Mouse (Mus musculus): ENCODE measurements around the gene Nova2. TPM values are rescaled to one million over a fixed set of nuclear protein-coding genes. Genes with fewer than 3 reads are reported as not detected.
A peak's percentile ranks its signal among the peaks of the same experiment; 100 is the strongest.

Gene Nova2
- 0.68 and 0.90 TPM in 2 replicates for polyA plus RNA-seq (2012; rRNA removed)

GRCm38 (mm10) chr7:18925162-18925938 is at the start of gene Nova2:
Gene Nova2, plus strand, starts transcription at chr7:18925888.
- TF ChIP-seq POLR2A (IDR thresholded peaks at IDR 0.05; ENCODE audit: low read depth, low read length) (no peak), CTCF (IDR thresholded peaks at IDR 0.05; ENCODE audit: extremely low read depth, insufficient read depth, insufficient read length, insufficient replicate concordance) (no peak)
- peak; percentile 23 to 39 for DNase-seq (ENCODE audit: low read depth in 1 of 2, low spot score in 2 of 2)
- Histone ChIP-seq H3K27me3 (ENCODE audit: control insufficient read depth, insufficient read depth, low read length) (peaks cover 20% of the 10 kb centered on the region), H3K4me3 (ENCODE audit: extremely low read depth, insufficient read depth, insufficient read length) (peak within 1 kb of the TSS; percentile 33; the same call in 1 of the 2 replicates), H3K4me1 (ENCODE audit: control insufficient read depth, insufficient read depth, insufficient read length) (peaks cover 2% of the 10 kb centered on the region; the same call in 1 of the 2 replicates), H3K36me3 (ENCODE audit: control insufficient read depth, insufficient read depth, low read length) (no peaks in the 10 kb centered on the region), H3K27ac (ENCODE audit: insufficient read depth, low read length) (no peak within 1 kb of the TSS)
- 4% methylated on average over 31 of the region's 45 CpGs for WGBS

- peaks cover under 1% of the 10 kb centered on the region; the same call in 1 of the 2 replicates for H3K4me1 ChIP-seq (ENCODE audit: control insufficient read depth, insufficient read depth, insufficient read length)
- H3K27ac ChIP-seq (ENCODE audit: insufficient read depth, low read length), result no peak overlapping the region
- H3K36me3 ChIP-seq (ENCODE audit: control insufficient read depth, insufficient read depth, low read length), result no peaks in the 10 kb centered on the region
- WGBS, result 84% methylated on average over 7 of the region's 7 CpGs
- DNase-seq (ENCODE audit: low read depth in 1 of 2, low spot score in 2 of 2), result no peak
- TF ChIP-seq CTCF (IDR thresholded peaks at IDR 0.05; ENCODE audit: extremely low read depth, insufficient read depth, insufficient read length, insufficient replicate concordance) (no peak), POLR2A (IDR thresholded peaks at IDR 0.05; ENCODE audit: low read depth, low read length) (no peak)
- no peak overlapping the region for H3K4me3 ChIP-seq (ENCODE audit: extremely low read depth, insufficient read depth, insufficient read length)
- H3K27me3 ChIP-seq (ENCODE audit: control insufficient read depth, insufficient read depth, low read length), result no peaks in the 10 kb centered on the region
These were observed 47.0 kb upstream of the Nova2 start for GRCm38 (mm10) chr7:18878691-18879090.

GRCm38 (mm10) chr7:18883991-18884744 is 41.5 kb upstream of the Nova2 start:
- H3K4me1 ChIP-seq (ENCODE audit: control insufficient read depth, insufficient read depth, insufficient read length), result peaks cover 11% of the 10 kb centered on the region; the same call in 1 of the 2 replicates
- peak overlapping the region; percentile 76 for H3K27ac ChIP-seq (ENCODE audit: insufficient read depth, low read length)
- DNase-seq (ENCODE audit: low read depth in 1 of 2, low spot score in 2 of 2), result peak in 1 of 2 experiments; percentile 51
- TF ChIP-seq POLR2A (IDR thresholded peaks at IDR 0.05; ENCODE audit: low read depth, low read length), result peak; percentile 57; the same call in 1 of the 2 replicates
- no peak for TF ChIP-seq CTCF (IDR thresholded peaks at IDR 0.05; ENCODE audit: extremely low read depth, insufficient read depth, insufficient read length, insufficient replicate concordance)
- WGBS, result 40% methylated on average over 9 of the region's 9 CpGs
- no peaks in the 10 kb centered on the region for H3K27me3 ChIP-seq (ENCODE audit: control insufficient read depth, insufficient read depth, low read length)
- H3K4me3 ChIP-seq (ENCODE audit: extremely low read depth, insufficient read depth, insufficient read length), result peak overlapping the region; percentile 60
- H3K36me3 ChIP-seq (ENCODE audit: control insufficient read depth, insufficient read depth, low read length), result no peaks in the 10 kb centered on the region

- no peak for DNase-seq (ENCODE audit: low read depth in 1 of 2, low spot score in 2 of 2)
- 20% methylated on average over 13 of the region's 13 CpGs for WGBS
- H3K27me3 ChIP-seq (ENCODE audit: control insufficient read depth, insufficient read depth, low read length), result no peaks in the 10 kb centered on the region
- peak overlapping the region; percentile 76 for H3K27ac ChIP-seq (ENCODE audit: insufficient read depth, low read length)
- no peak for TF ChIP-seq POLR2A (IDR thresholded peaks at IDR 0.05; ENCODE audit: low read depth, low read length)
- no peak for TF ChIP-seq CTCF (IDR thresholded peaks at IDR 0.05; ENCODE audit: extremely low read depth, insufficient read depth, insufficient read length, insufficient replicate concordance)
- H3K4me3 ChIP-seq (ENCODE audit: extremely low read depth, insufficient read depth, insufficient read length), result peak overlapping the region; percentile 60
- peaks cover 11% of the 10 kb centered on the region; the same call in 1 of the 2 replicates for H3K4me1 ChIP-seq (ENCODE audit: control insufficient read depth, insufficient read depth, insufficient read length)
- peaks cover 2% of the 10 kb centered on the region; the same call in 1 of the 2 replicates for H3K36me3 ChIP-seq (ENCODE audit: control insufficient read depth, insufficient read depth, low read length)
These were observed 40.8 kb upstream of the Nova2 start for GRCm38 (mm10) chr7:18884745-18885422.

- TF ChIP-seq POLR2A (IDR thresholded peaks at IDR 0.05; ENCODE audit: low read depth, low read length) (no peak), CTCF (IDR thresholded peaks at IDR 0.05; ENCODE audit: extremely low read depth, insufficient read depth, insufficient read length, insufficient replicate concordance) (no peak)
These were observed 38.7 kb upstream of the Nova2 start for GRCm38 (mm10) chr7:18886963-18887362.

GRCm38 (mm10) chr7:18890848-18891247 is 34.8 kb upstream of the Nova2 start:
- no peak for TF ChIP-seq CTCF (IDR thresholded peaks at IDR 0.05; ENCODE audit: extremely low read depth, insufficient read depth, insufficient read length, insufficient replicate concordance)
- TF ChIP-seq POLR2A (IDR thresholded peaks at IDR 0.05; ENCODE audit: low read depth, low read length), result no peak
- H3K27ac ChIP-seq (ENCODE audit: insufficient read depth, low read length), result no peak overlapping the region
- no peak overlapping the region for H3K4me3 ChIP-seq (ENCODE audit: extremely low read depth, insufficient read depth, insufficient read length)
- WGBS, result 95% methylated on average over 8 of the region's 8 CpGs
- DNase-seq (ENCODE audit: low read depth in 1 of 2, low spot score in 2 of 2), result no peak
- H3K36me3 ChIP-seq (ENCODE audit: control insufficient read depth, insufficient read depth, low read length), result peaks cover 8% of the 10 kb centered on the region
- H3K27me3 ChIP-seq (ENCODE audit: control insufficient read depth, insufficient read depth, low read length), result peaks cover 2% of the 10 kb centered on the region
- H3K4me1 ChIP-seq (ENCODE audit: control insufficient read depth, insufficient read depth, insufficient read length), result peaks cover 12% of the 10 kb centered on the region

More at GRCm38 (mm10) chr7:18886963-18887362, 38.7 kb upstream of the Nova2 start:
- Histone ChIP-seq H3K27ac (ENCODE audit: insufficient read depth, low read length) (no peak overlapping the region), H3K27me3 (ENCODE audit: control insufficient read depth, insufficient read depth, low read length) (no peaks in the 10 kb centered on the region), H3K4me3 (ENCODE audit: extremely low read depth, insufficient read depth, insufficient read length) (no peak overlapping the region), H3K4me1 (ENCODE audit: control insufficient read depth, insufficient read depth, insufficient read length) (peaks cover 11% of the 10 kb centered on the region; the same call in 1 of the 2 replicates), H3K36me3 (ENCODE audit: control insufficient read depth, insufficient read depth, low read length) (peaks cover 8% of the 10 kb centered on the region)
- DNase-seq (ENCODE audit: low read depth in 1 of 2, low spot score in 2 of 2), result no peak
- 97% methylated on average over 1 of the region's 1 CpGs for WGBS
